In genomic region chr7:16014521-16015175, GRCm38 (mm10) we compare ENCODE assay signal across 11 mouse cellular contexts. TPM values are rescaled to one million over a fixed set of nuclear protein-coding genes. Genes with fewer than 3 reads are reported as not detected.
DNase-seq lines count a peak whose midpoint lies in the region; ATAC-seq and TF ChIP-seq lines count a peak whose summit lies in the region.
"Had no signal": no experiment of that assay in that cellular context is flagged by ENCODE, and none has a peak within 500 bp of the region (broad histone marks: within the 10 kb centered on the region; RNA-seq: fewer than 3 reads in every experiment).

No protein-coding gene starts in this region.

- no peaks in the 10 kb centered on the region for H3K27me3 ChIP-seq in kidney, adult 2 months (replicated peaks; ENCODE audit: control insufficient read depth, insufficient read depth, low read length)
- H3K27me3 ChIP-seq in midbrain, postnatal 0 days (ENCODE audit: insufficient read depth, low read length): no peaks in the 10 kb centered on the region

- ATAC-seq in midbrain, postnatal 0 days (ENCODE audit: low FRiP score): no peak
- ATAC-seq: activated CD4-positive, CD25-positive, alpha-beta regulatory T cell, adult 4 months; CD4-positive, CD25-positive, alpha-beta regulatory T cell, adult 4 months had no signal

- H3K9ac ChIP-seq in midbrain, postnatal 0 days (replicated peaks; ENCODE audit: low read length, poor library complexity, severe bottlenecking): no peak overlapping the region

- peaks cover 43% of the 10 kb centered on the region for H3K4me1 ChIP-seq in kidney, adult 2 months (ENCODE audit: control insufficient read depth, insufficient read depth, low read length)
- H3K4me1 ChIP-seq in midbrain, postnatal 0 days (ENCODE audit: insufficient read depth, low read length): no peaks in the 10 kb centered on the region

- H3K4me3 ChIP-seq in kidney, adult 2 months (ENCODE audit: insufficient read depth, low read depth, low read length): no peak overlapping the region
- no peak overlapping the region for H3K4me3 ChIP-seq in midbrain, postnatal 0 days (ENCODE audit: low read depth, low read length)

- intact Hi-C loops in gastrocnemius, postnatal 36 days (cut with DNase I): no loop called here

- H3K36me3 ChIP-seq in kidney, adult 2 months (ENCODE audit: control insufficient read depth, insufficient read depth, low read length): no peaks in the 10 kb centered on the region
- H3K36me3 ChIP-seq in midbrain, postnatal 0 days (ENCODE audit: insufficient read depth, low read length): no peaks in the 10 kb centered on the region

- H3K4me2 ChIP-seq in midbrain, postnatal 0 days (ENCODE audit: low read depth, low read length, poor library complexity, severe bottlenecking): no peak overlapping the region

- TF ChIP-seq CTCF in kidney, adult 2 months (conservative IDR thresholded peaks at IDR 0.05; ENCODE audit: insufficient read depth, insufficient read length, low read depth, low read length): no peak
- no peak for TF ChIP-seq CTCF in midbrain, postnatal 0 days (IDR thresholded peaks at IDR 0.05)

- no peak for TF ChIP-seq POLR2A in kidney, adult 2 months (IDR thresholded peaks at IDR 0.05; ENCODE audit: low read depth, low read length)

- 46% methylated on average over 8 of the region's 8 CpGs for WGBS in kidney, adult 2 months
- 87% methylated on average over 8 of the region's 8 CpGs for WGBS in midbrain, postnatal 0 days

- H3K27ac ChIP-seq in kidney, adult 2 months (ENCODE audit: insufficient read depth, low read depth, low read length): peak overlapping the region; percentile 25
- H3K27ac ChIP-seq in midbrain, postnatal 0 days (ENCODE audit: low read depth, low read length): no peak overlapping the region

- DNase-seq in gastrocnemius, adult 8-10 months (ENCODE audit: low spot score in 2 of 2): peak; percentile 40 to 58
- DNase-seq in gastrocnemius, postnatal 36 days: no peak
- peak; percentile 31 for DNase-seq in adipocyte (ENCODE audit: low spot score)
- peak; percentile 42 to 71 for DNase-seq in cerebellum, postnatal 14 days
- DNase-seq in kidney, adult 2 months: peak; percentile 76
- DNase-seq in urinary bladder, postnatal 36 days (ENCODE audit: low spot score in 2 of 2): no peak
- DNase-seq in lung, adult 18-20 months: no peak
- DNase-seq in midbrain, postnatal 0 days (ENCODE audit: low spot score): no peak

- no peaks in the 10 kb centered on the region for H3K9me3 ChIP-seq in midbrain, postnatal 0 days (ENCODE audit: low read length)

RNA-seq across cellular contexts. Expression of gene Bicra, which starts 33.1 kb away (rescaled TPM):
- total RNA-seq in gastrocnemius, adult 8-10 months (2022): 1 to 10 TPM; 3.7 to 6.8 (median 5.6) TPM
- total RNA-seq in gastrocnemius, postnatal 36 days (2021): 1 to 10 TPM; 4.5 to 6.6 TPM
- 7.9 and 8.6 TPM in 2 replicates for polyA plus RNA-seq in kidney, adult 2 months (2012; rRNA removed)
- 6.3 and 7.0 TPM in 2 replicates for total RNA-seq in midbrain, postnatal 0 days (2014; rRNA removed)
- 3.1 and 4.1 TPM in 2 replicates for polyA plus RNA-seq in midbrain, postnatal 0 days (2015; fragmentation: Nextera tagmentation; extraction: Ambion mirVana)

RNA-seq across cellular contexts. Expression of gene Zfp541, which starts 47.0 kb away (rescaled TPM):
- total RNA-seq in gastrocnemius, adult 8-10 months (2022): not detected
- not detected for total RNA-seq in gastrocnemius, postnatal 36 days (2021)
- 0.03 TPM in 1 of 2 replicates, not detected in the other for polyA plus RNA-seq in kidney, adult 2 months (2012; rRNA removed)
- total RNA-seq in midbrain, postnatal 0 days (2014; rRNA removed): 0.14 and 0.33 TPM in 2 replicates
- polyA plus RNA-seq in midbrain, postnatal 0 days (2015; fragmentation: Nextera tagmentation; extraction: Ambion mirVana): 0.15 TPM in 2 replicates
- polyA plus RNA-seq: CD4-positive, CD25-positive, alpha-beta regulatory T cell, adult 4 months; hindbrain, embryonic 11.5 days had no signal

RNA-seq across cellular contexts. Expression of gene Ehd2, which starts 47.3 kb away (rescaled TPM):
- 10 to 100 TPM; 23.7 to 32.7 (median 28.2) TPM for total RNA-seq in gastrocnemius, adult 8-10 months (2022)
- 10 to 100 TPM; 40.8 to 47.9 TPM for total RNA-seq in gastrocnemius, postnatal 36 days (2021)
- 30.2 and 33.7 TPM in 2 replicates for polyA plus RNA-seq in kidney, adult 2 months (2012; rRNA removed)
- 5.6 and 5.9 TPM in 2 replicates for total RNA-seq in midbrain, postnatal 0 days (2014; rRNA removed)
- polyA plus RNA-seq in midbrain, postnatal 0 days (2015; fragmentation: Nextera tagmentation; extraction: Ambion mirVana): 3.9 and 4.3 TPM in 2 replicates

Comparison
In these comparisons a context has a peak if more than half of its experiments do, and no peak if none do; other contexts are left out.
1. DNase-seq: peak in gastrocnemius, adult 8-10 months (2 of 2), adipocyte (single experiment), cerebellum, postnatal 14 days (2 of 2) and kidney, adult 2 months (single experiment); none in gastrocnemius, postnatal 36 days (0 of 2), urinary bladder, postnatal 36 days (0 of 2), lung, adult 18-20 months (0 of 2) and midbrain, postnatal 0 days (single experiment).